Mouse (Mus musculus): ENCODE results near the gene Lmo3. TPM values are rescaled to one million over a fixed set of nuclear protein-coding genes. Genes with fewer than 3 reads are reported as not detected.

Gene Lmo3
- polyA plus RNA-seq, 1 experiment from 2014 or later = 1.3 TPM

GRCm38 (mm10) chr6:138436813-138437212 is 145.0 kb downstream of the Lmo3 start:
- no peaks in the 10 kb centered on the region for H3K36me3 ChIP-seq (ENCODE audit: control insufficient read depth, insufficient read depth, low read length)
- DNase-seq (ENCODE audit: low spot score) (no peak), ATAC-seq (ENCODE audit: low FRiP score, low TSS enrichment) (no peak)
- H3K9ac ChIP-seq (ENCODE audit: low read length) = no peak overlapping the region
- H3K4me3 ChIP-seq (ENCODE audit: low read depth, low read length) = no peak overlapping the region
- no peak overlapping the region for H3K4me2 ChIP-seq (replicated peaks; ENCODE audit: low read depth)
- WGBS = 39% methylated on average over 3 of the region's 3 CpGs
- no peak overlapping the region for H3K27ac ChIP-seq (replicated peaks)
- peak; percentile 12; the same call in 1 of the 2 replicates for TF ChIP-seq CTCF (IDR thresholded peaks at IDR 0.05; ENCODE audit: low read depth)
- TF ChIP-seq EP300 (optimal IDR thresholded peaks at IDR 0.05) = no peak
- no peaks in the 10 kb centered on the region for H3K27me3 ChIP-seq (ENCODE audit: control insufficient read depth, insufficient read depth, low read length)
- H3K9me3 ChIP-seq (ENCODE audit: control insufficient read depth, low read length) = no peaks in the 10 kb centered on the region
- H3K4me1 ChIP-seq (replicated peaks; ENCODE audit: control insufficient read depth, insufficient read depth) = no peaks in the 10 kb centered on the region

- TF ChIP-seq EP300 (optimal IDR thresholded peaks at IDR 0.05) (no peak), CTCF (IDR thresholded peaks at IDR 0.05; ENCODE audit: low read depth) (no peak)
- Histone ChIP-seq H3K36me3 (ENCODE audit: control insufficient read depth, insufficient read depth, low read length) (no peaks in the 10 kb centered on the region), H3K4me2 (replicated peaks; ENCODE audit: low read depth) (no peak overlapping the region), H3K9ac (ENCODE audit: low read length) (no peak overlapping the region), H3K27ac (replicated peaks) (no peak overlapping the region), H3K27me3 (ENCODE audit: control insufficient read depth, insufficient read depth, low read length) (no peaks in the 10 kb centered on the region), H3K4me3 (ENCODE audit: low read depth, low read length) (no peak overlapping the region), H3K4me1 (replicated peaks; ENCODE audit: control insufficient read depth, insufficient read depth) (no peaks in the 10 kb centered on the region), H3K9me3 (ENCODE audit: control insufficient read depth, low read length) (no peaks in the 10 kb centered on the region)
- ATAC-seq (ENCODE audit: low FRiP score, low TSS enrichment) (no peak), DNase-seq (ENCODE audit: low spot score) (no peak)
- WGBS = 42% methylated on average over 6 of the region's 6 CpGs
These were observed 154.4 kb downstream of the Lmo3 start for GRCm38 (mm10) chr6:138427394-138427793.

- no peak for TF ChIP-seq EP300 (optimal IDR thresholded peaks at IDR 0.05)
- TF ChIP-seq CTCF (IDR thresholded peaks at IDR 0.05; ENCODE audit: low read depth) = no peak
- no peak for DNase-seq (ENCODE audit: low spot score)
- ATAC-seq (ENCODE audit: low FRiP score, low TSS enrichment) = no peak
- 71% methylated on average over 3 of the region's 3 CpGs for WGBS
- Histone ChIP-seq H3K27ac (replicated peaks) (no peak overlapping the region), H3K27me3 (ENCODE audit: control insufficient read depth, insufficient read depth, low read length) (no peaks in the 10 kb centered on the region), H3K9me3 (ENCODE audit: control insufficient read depth, low read length) (no peaks in the 10 kb centered on the region), H3K36me3 (ENCODE audit: control insufficient read depth, insufficient read depth, low read length) (no peaks in the 10 kb centered on the region), H3K4me3 (ENCODE audit: low read depth, low read length) (no peak overlapping the region), H3K4me1 (replicated peaks; ENCODE audit: control insufficient read depth, insufficient read depth) (peaks cover 2% of the 10 kb centered on the region; the same call in 1 of the 2 replicates), H3K4me2 (replicated peaks; ENCODE audit: low read depth) (no peak overlapping the region), H3K9ac (ENCODE audit: low read length) (no peak overlapping the region)
These were observed 154.9 kb downstream of the Lmo3 start for GRCm38 (mm10) chr6:138426894-138427293.

GRCm38 (mm10) chr6:138424514-138425225 is 157.1 kb downstream of the Lmo3 start:
- no peak for TF ChIP-seq EP300 (optimal IDR thresholded peaks at IDR 0.05)
- TF ChIP-seq CTCF (IDR thresholded peaks at IDR 0.05; ENCODE audit: low read depth) = no peak
- no peak overlapping the region for H3K9ac ChIP-seq (ENCODE audit: low read length)
- H3K27me3 ChIP-seq (ENCODE audit: control insufficient read depth, insufficient read depth, low read length) = no peaks in the 10 kb centered on the region
- no peak for DNase-seq (ENCODE audit: low spot score)
- H3K4me1 ChIP-seq (replicated peaks; ENCODE audit: control insufficient read depth, insufficient read depth) = peaks cover 6% of the 10 kb centered on the region
- no peak for ATAC-seq (ENCODE audit: low FRiP score, low TSS enrichment)
- WGBS = 84% methylated on average over 9 of the region's 9 CpGs
- H3K36me3 ChIP-seq (ENCODE audit: control insufficient read depth, insufficient read depth, low read length) = no peaks in the 10 kb centered on the region
- no peak overlapping the region for H3K27ac ChIP-seq (replicated peaks)
- H3K9me3 ChIP-seq (ENCODE audit: control insufficient read depth, low read length) = no peaks in the 10 kb centered on the region
- no peak overlapping the region for H3K4me2 ChIP-seq (replicated peaks; ENCODE audit: low read depth)
- H3K4me3 ChIP-seq (ENCODE audit: low read depth, low read length) = no peak overlapping the region

GRCm38 (mm10) chr6:138422671-138423321 is 159.0 kb downstream of the Lmo3 start:
- 0 out of 2 replicates have a peak overlapping the region, but pooled peaks have one; percentile 38 for H3K9ac ChIP-seq (ENCODE audit: low read length)
- H3K4me2 ChIP-seq (replicated peaks; ENCODE audit: low read depth) = peak overlapping the region; percentile 61
- no peaks in the 10 kb centered on the region for H3K27me3 ChIP-seq (ENCODE audit: control insufficient read depth, insufficient read depth, low read length)
- no peak overlapping the region for H3K27ac ChIP-seq (replicated peaks)
- TF ChIP-seq CTCF (IDR thresholded peaks at IDR 0.05; ENCODE audit: low read depth) (no peak), EP300 (optimal IDR thresholded peaks at IDR 0.05) (no peak)
- ATAC-seq (ENCODE audit: low FRiP score, low TSS enrichment) (peak; percentile 56; the same call in 1 of the 2 replicates), DNase-seq (ENCODE audit: low spot score) (peak; percentile 26)
- H3K9me3 ChIP-seq (ENCODE audit: control insufficient read depth, low read length) = no peaks in the 10 kb centered on the region
- peak overlapping the region; percentile 36 for H3K4me3 ChIP-seq (ENCODE audit: low read depth, low read length)
- no peaks in the 10 kb centered on the region for H3K36me3 ChIP-seq (ENCODE audit: control insufficient read depth, insufficient read depth, low read length)
- WGBS = under 1% methylated on average over 14 of the region's 16 CpGs
- peaks cover 6% of the 10 kb centered on the region for H3K4me1 ChIP-seq (replicated peaks; ENCODE audit: control insufficient read depth, insufficient read depth)
